Mouse (Mus musculus) small intestine, adult 2 months (tissue): ENCODE data around the gene Trim10. TPM values are rescaled to one million over a fixed set of nuclear protein-coding genes. Genes with fewer than 3 reads are reported as not detected.
A peak's percentile ranks its signal among the peaks of the same experiment; 100 is the strongest.

ENCODE experiments used
- H3K27ac ChIP-seq: fragments of 200-500 bp; 2 replicates; pipeline ENCODE4 v1.5.1; 2012; ENCODE audit warnings: low read depth, low read length, control low read depth, inconsistent platforms; ENCODE audit not compliant: insufficient read depth
- H3K27me3 ChIP-seq: fragments of 200-500 bp; 2 replicates; pipeline ENCODE4 v1.6.1; 2012; ENCODE audit warnings: mild to moderate bottlenecking, moderate library complexity, low read length, inconsistent platforms; ENCODE audit not compliant: control insufficient read depth, insufficient read depth
- H3K36me3 ChIP-seq: fragments of 200-500 bp; 2 replicates; pipeline ENCODE4 v1.6.1; 2012; ENCODE audit warnings: mild to moderate bottlenecking, low read length, control low read depth, inconsistent platforms; ENCODE audit not compliant: control insufficient read depth, insufficient read depth
- H3K4me1 ChIP-seq: fragments of 200-500 bp; 2 replicates; pipeline ENCODE4 v1.6.1; 2012; ENCODE audit warnings: low read length, inconsistent platforms, mixed read lengths; ENCODE audit not compliant: control insufficient read depth, insufficient read depth, insufficient read length
- H3K4me3 ChIP-seq: fragments of 200-500 bp; 2 replicates; pipeline ENCODE4 v1.5.1; 2012; ENCODE audit warnings: low read depth, mild to moderate bottlenecking, control low read depth, inconsistent platforms, low read length, moderate library complexity
- CTCF ChIP-seq: fragments of 200-500 bp; IDR thresholded peaks from 2 replicates; pipeline ENCODE4 v1.5.1; 2012; ENCODE audit warnings: low read depth, mild to moderate bottlenecking, control low read depth, inconsistent platforms, low read length, moderate library complexity, mixed read lengths; ENCODE audit not compliant: insufficient replicate concordance, insufficient read length; ENCODE audit errors: extremely low read depth
- POLR2A ChIP-seq: fragments of 200-500 bp; IDR thresholded peaks from 2 replicates; pipeline ENCODE4 v1.6.1; 2012; ENCODE audit warnings: low read depth, mild to moderate bottlenecking, control low read depth, inconsistent platforms, low read length, moderate library complexity
- WGBS: fragments of 180-500 bp; shearing (Covaris S2); methylation state at CpG from one replicate; pipeline ENCODE4 v1.1.7; 2018; 5-methylcytosine and 5-hydroxymethylcytosine counted together
- polyA plus RNA-seq: library from polyadenylated mRNA; depleted of rRNA; stranded (reverse); fragments of >200 nt; gene quantifications from 2 replicates; pipeline ENCODE4 v1.2.3, GENCODE M21; 2012; rRNA removed

Trim10 gene
- polyA plus RNA-seq, 1 experiment = not detected

DNA sequence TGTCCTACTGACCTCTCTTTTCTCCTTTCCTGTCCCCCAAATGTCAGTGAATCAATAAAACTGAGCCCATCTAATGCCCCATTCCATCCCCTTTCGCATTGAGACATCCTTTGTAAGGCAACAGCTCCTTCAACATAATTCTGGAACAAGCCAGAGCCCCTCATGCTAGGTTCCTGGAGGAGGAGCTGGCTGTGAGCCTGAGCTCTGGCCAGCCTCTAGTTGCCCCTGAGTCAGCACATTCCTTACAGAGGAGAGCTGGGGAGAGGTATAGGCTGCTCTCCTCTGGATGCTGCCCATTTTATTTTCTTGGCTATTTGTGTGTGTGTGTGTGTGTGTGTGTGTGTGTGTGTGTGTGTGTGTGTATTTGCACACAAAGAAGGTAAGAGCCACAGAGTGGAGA is 38.9 kb downstream of the Trim10 start:
- Histone ChIP-seq H3K27me3 (no peaks in the 10 kb centered on the region), H3K4me3 (no peak overlapping the region), H3K36me3 (peaks cover 54% of the 10 kb centered on the region), H3K27ac (no peak overlapping the region), H3K4me1 (peaks cover 5% of the 10 kb centered on the region; the same call in 1 of the 2 replicates)
- TF ChIP-seq CTCF = no peak
- WGBS = 77% methylated on average over 1 of the region's 1 CpGs

DNA sequence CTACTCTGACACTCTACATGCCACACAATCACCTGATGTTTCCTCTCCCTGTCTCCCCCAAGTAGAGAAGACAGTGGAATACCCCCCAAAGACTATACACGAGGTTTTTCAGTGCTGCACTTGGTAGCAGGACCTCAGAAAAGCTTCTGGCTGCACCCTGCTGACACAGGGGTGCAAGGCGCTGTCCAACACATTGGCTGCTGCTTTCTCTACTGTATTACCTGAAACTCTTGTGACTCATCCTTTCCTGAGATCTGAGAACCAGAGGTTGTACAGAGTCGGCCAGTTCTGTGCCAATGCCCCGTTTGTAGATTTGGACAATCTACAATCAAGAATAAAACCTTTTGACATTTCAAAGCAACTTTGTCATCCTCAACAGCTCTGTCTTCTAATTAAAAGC is 40.4 kb downstream of the Trim10 start:
- peaks cover 49% of the 10 kb centered on the region for H3K36me3 ChIP-seq
- 64% methylated on average over 4 of the region's 4 CpGs for WGBS
- peaks cover 5% of the 10 kb centered on the region; the same call in 1 of the 2 replicates for H3K4me1 ChIP-seq
- TF ChIP-seq CTCF (no peak), POLR2A (no peak)
- H3K4me3 ChIP-seq = no peak overlapping the region
- H3K27ac ChIP-seq = no peak overlapping the region
- H3K27me3 ChIP-seq = no peaks in the 10 kb centered on the region

DNA sequence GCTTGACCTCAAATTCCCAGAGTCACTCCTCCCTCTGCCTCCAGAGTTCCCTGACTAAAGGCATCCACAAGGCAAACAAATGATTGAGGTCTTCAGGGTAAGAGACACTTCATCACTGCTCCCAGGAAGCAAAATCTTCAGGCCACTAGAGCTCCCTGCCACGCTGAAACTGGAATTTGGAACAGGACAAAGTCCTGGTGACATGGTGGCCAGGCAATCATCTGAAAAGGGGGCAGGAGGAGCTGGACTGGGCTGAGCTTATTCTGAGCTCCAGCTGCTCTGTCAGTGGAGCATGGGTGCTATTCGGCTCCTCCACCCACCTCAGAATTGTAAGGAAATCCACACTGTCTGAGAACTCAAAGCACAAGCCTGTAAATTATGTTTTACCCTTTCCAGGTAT is 42.7 kb downstream of the Trim10 start:
- H3K36me3 ChIP-seq = peaks cover 28% of the 10 kb centered on the region
- H3K27ac ChIP-seq = no peak overlapping the region
- H3K4me1 ChIP-seq = peaks cover 3% of the 10 kb centered on the region; the same call in 1 of the 2 replicates
- no peak overlapping the region for H3K4me3 ChIP-seq
- TF ChIP-seq CTCF (no peak), POLR2A (no peak)
- WGBS = 33% methylated on average over 2 of the region's 2 CpGs
- H3K27me3 ChIP-seq = no peaks in the 10 kb centered on the region

DNA sequence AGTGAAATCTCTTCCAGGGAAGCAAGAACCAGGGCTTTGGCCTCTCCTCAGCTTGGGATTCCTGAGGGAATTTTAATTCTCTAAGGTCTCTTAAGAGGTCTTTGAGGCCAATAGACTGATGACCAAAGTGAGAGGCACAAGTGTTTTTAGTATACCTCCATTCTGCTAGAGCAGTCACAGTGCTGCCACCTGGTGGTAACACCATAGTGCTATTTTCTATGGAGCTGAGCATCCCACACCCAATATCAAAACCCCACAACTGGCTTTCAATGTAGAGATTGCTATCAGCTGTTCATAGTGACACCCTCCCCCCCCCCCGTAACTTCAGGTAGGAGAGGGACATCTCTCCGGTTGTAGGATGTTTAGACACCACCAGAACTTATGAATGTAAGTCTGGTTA is 44.7 kb downstream of the Trim10 start:
- H3K27me3 ChIP-seq = no peaks in the 10 kb centered on the region
- peaks cover 12% of the 10 kb centered on the region for H3K36me3 ChIP-seq
- 9% methylated on average over 2 of the region's 2 CpGs for WGBS
- H3K27ac ChIP-seq = no peak overlapping the region
- H3K4me3 ChIP-seq = no peak overlapping the region
- TF ChIP-seq POLR2A (no peak), CTCF (no peak)
- H3K4me1 ChIP-seq = peaks cover 3% of the 10 kb centered on the region; the same call in 1 of the 2 replicates

DNA sequence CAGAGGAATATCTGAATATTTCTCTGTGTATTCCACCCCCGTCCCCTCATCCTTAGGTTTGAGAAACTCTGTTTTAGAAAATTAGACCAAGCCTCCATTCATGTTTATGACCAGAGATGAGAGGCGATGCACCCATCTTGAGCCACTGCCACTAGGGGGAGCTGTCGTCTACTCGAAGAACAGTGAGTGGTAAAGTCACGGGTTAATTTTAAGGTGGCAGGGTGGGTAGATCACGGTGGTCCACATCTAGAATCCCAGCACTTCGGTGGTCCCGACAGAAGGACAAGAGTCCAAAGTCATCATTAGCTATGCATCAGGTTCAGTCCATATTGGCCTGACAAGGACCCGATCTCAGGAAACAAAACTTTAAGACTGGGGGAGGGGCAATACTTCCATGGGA is 45.7 kb downstream of the Trim10 start:
- Histone ChIP-seq H3K4me1 (peaks cover 4% of the 10 kb centered on the region; the same call in 1 of the 2 replicates), H3K4me3 (no peak overlapping the region), H3K27me3 (no peaks in the 10 kb centered on the region), H3K36me3 (peaks cover 5% of the 10 kb centered on the region), H3K27ac (no peak overlapping the region)
- TF ChIP-seq POLR2A (no peak), CTCF (peak; percentile 96; the same call in 1 of the 2 replicates)
- WGBS = 11% methylated on average over 9 of the region's 9 CpGs

DNA sequence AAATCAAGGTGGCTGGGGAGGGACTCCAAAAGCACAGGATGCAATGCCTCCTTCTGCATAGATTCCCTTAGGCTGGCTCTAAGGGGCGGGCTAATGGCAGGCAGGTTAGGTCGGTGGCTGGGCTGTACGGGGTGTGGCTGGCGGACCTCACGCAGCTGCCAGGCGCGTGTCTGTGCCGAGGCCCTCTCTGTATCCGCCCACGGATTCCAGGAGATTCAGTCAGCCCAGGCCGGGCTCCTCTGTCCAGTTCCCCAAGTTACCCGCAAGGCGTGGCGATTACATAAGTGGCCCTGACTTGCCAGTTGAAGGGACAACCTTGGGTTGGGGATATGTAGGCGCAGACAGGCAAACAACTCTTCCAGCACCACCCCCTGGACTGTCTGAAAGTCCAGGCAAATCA is 50.9 kb downstream of the Trim10 start:
- Histone ChIP-seq H3K4me3 (no peak overlapping the region), H3K27ac (no peak overlapping the region), H3K36me3 (no peaks in the 10 kb centered on the region), H3K4me1 (peaks cover 2% of the 10 kb centered on the region; the same call in 1 of the 2 replicates), H3K27me3 (no peaks in the 10 kb centered on the region)
- WGBS = 19% methylated on average over 15 of the region's 15 CpGs
- TF ChIP-seq POLR2A (no peak), CTCF (no peak)

DNA sequence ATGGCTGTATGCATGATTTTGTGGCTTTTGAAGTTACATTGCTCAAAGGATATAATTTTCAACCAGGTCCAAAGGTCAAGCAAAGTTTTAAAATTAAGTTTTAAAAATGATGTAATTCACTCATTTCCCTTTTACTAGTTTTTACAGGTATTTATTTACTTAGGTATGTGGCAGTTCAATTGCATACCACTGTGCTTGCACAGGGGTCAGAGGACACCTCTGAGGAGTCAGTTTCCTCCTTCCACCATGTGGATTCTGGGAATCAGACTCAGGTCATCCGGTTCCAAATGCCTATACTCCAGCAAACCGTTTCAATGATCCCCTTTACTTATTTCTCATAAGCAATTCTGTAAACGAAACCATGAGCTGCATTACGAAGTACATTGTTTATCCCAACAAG is 53.3 kb downstream of the Trim10 start:
- Histone ChIP-seq H3K4me1 (peaks cover 2% of the 10 kb centered on the region; the same call in 1 of the 2 replicates), H3K36me3 (no peaks in the 10 kb centered on the region), H3K27ac (no peak overlapping the region), H3K4me3 (no peak overlapping the region), H3K27me3 (0 out of 2 replicates have a peak, but pooled peaks cover under 1% of the 10 kb centered on the region)
- TF ChIP-seq POLR2A = no peak
- TF ChIP-seq CTCF = no peak
- 62% methylated on average over 4 of the region's 4 CpGs for WGBS

DNA sequence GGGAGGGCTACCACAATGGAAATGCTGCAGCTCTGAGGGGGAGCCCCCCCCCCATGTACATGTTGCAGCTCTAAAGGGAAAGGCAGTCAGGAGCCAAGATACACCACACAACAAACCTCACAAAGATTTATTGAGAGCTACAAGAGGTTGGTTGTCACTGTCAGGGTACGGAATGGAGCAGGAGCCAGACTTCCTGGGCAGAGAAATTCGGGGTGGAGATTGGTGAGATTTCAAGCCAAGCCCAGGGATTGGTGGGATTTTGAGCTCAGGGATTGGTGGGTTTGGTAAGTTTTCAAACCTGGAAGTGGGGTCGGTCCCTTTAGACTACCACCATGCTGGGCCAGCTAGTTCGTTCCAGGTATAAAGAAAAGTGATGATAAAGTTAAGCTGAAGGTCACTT is 54.1 kb downstream of the Trim10 start:
- 79% methylated on average over 4 of the region's 4 CpGs for WGBS
- no peak for TF ChIP-seq POLR2A
- no peak for TF ChIP-seq CTCF
- H3K4me1 ChIP-seq = peaks cover 2% of the 10 kb centered on the region; the same call in 1 of the 2 replicates
- H3K27ac ChIP-seq = no peak overlapping the region
- no peaks in the 10 kb centered on the region for H3K36me3 ChIP-seq
- no peak overlapping the region for H3K4me3 ChIP-seq
- H3K27me3 ChIP-seq = 0 out of 2 replicates have a peak, but pooled peaks cover 3% of the 10 kb centered on the region

Other genes with a start within 250 kb of the Trim10 start
- gene H2-M9, start 226.9 kb upstream of the Trim10 start, polyA plus RNA-seq = 0.11 and 0.14 TPM in 2 replicates
- not detected in 2 replicates for gene H2-M1, start 197.4 kb upstream of the Trim10 start, polyA plus RNA-seq
- gene H2-M10.5, start 96.7 kb upstream of the Trim10 start, polyA plus RNA-seq = not detected in 2 replicates
- gene H2-M10.6, start 57.4 kb upstream of the Trim10 start, polyA plus RNA-seq = not detected in 2 replicates
- 15.5 and 37.3 TPM in 2 replicates for gene Trim26, start 32.4 kb upstream of the Trim10 start, polyA plus RNA-seq
- gene Trim15, start 2.4 kb upstream of the Trim10 start, polyA plus RNA-seq = 25.0 and 39.3 TPM in 2 replicates
- 23.2 and 42.3 TPM in 2 replicates for gene Trim40, start 20.5 kb downstream of the Trim10 start, polyA plus RNA-seq
- 31.8 and 57.0 TPM in 2 replicates for gene Trim31, start 28.5 kb downstream of the Trim10 start, polyA plus RNA-seq
- 3.6 and 16.0 TPM in 2 replicates for gene Rnf39, start 73.3 kb downstream of the Trim10 start, polyA plus RNA-seq
- 16.7 and 31.1 TPM in 2 replicates for gene Ppp1r11, start 82.2 kb downstream of the Trim10 start, polyA plus RNA-seq
- 14.3 and 23.8 TPM in 2 replicates for gene Znrd1, start 89.0 kb downstream of the Trim10 start, polyA plus RNA-seq
- gene Znrd1as, start 89.0 kb downstream of the Trim10 start, polyA plus RNA-seq = 0.18 and 0.25 TPM in 2 replicates
- not detected in 2 replicates for gene 2410137M14Rik, start 111.7 kb downstream of the Trim10 start, polyA plus RNA-seq
- gene H2-M5, start 120.0 kb downstream of the Trim10 start, polyA plus RNA-seq = 0.09 TPM in 1 of 2 replicates, not detected in the other
- gene Zfp57, start 131.6 kb downstream of the Trim10 start, polyA plus RNA-seq = 0.70 and 0.84 TPM in 2 replicates
- gene Mog, start 153.8 kb downstream of the Trim10 start, polyA plus RNA-seq = not detected in 2 replicates
- 7.3 and 14.5 TPM in 2 replicates for gene Gabbr1, start 176.4 kb downstream of the Trim10 start, polyA plus RNA-seq
- not detected in 2 replicates for gene Olfr90, start 218.9 kb downstream of the Trim10 start, polyA plus RNA-seq
- gene Olfr91, start 228.7 kb downstream of the Trim10 start, polyA plus RNA-seq = not detected in 2 replicates